Mouse (Mus musculus) lung, postnatal 25 days (tissue): Measurements from ENCODE around the gene Gm21974.
A peak's percentile ranks its signal among the peaks of the same experiment; 100 is the strongest.
"Not testable (repeated sequence)": the region's sequence is repeated elsewhere in the genome, so short reads cannot be mapped to it uniquely, and the experiment has no call there.

Experiments used
- DNase-seq: peaks from one replicate; pipeline ENCODE4 v3.0.0; 2022; ENCODE audit warnings: low spot score

The Gm21974 gene

GRCm38 (mm10) chr7:127915293-127915692 is 20.0 kb upstream of the Gm21974 start:
- no peak for DNase-seq

- DNase-seq = no peak
These were observed 17.7 kb upstream of the Gm21974 start for GRCm38 (mm10) chr7:127912938-127913337.

- DNase-seq = peak; percentile 91
These were observed 17.1 kb upstream of the Gm21974 start, which contains the start of gene Kat8 for GRCm38 (mm10) chr7:127912190-127912871. Gene Kat8, plus strand, starts transcription at chr7:127912516.

GRCm38 (mm10) chr7:127908656-127909055 is 13.4 kb upstream of the Gm21974 start:
- no peak for DNase-seq

- DNase-seq = no peak
These were observed 12.7 kb upstream of the Gm21974 start for GRCm38 (mm10) chr7:127907939-127908338.

- peak; percentile 80 for DNase-seq
These were observed 8.9 kb upstream of the Gm21974 start, which contains the start of gene Bckdk for GRCm38 (mm10) chr7:127903971-127904796. Gene Bckdk, plus strand, starts transcription at chr7:127904082.

GRCm38 (mm10) chr7:127901772-127902171 is 6.5 kb upstream of the Gm21974 start:
- DNase-seq = no peak

GRCm38 (mm10) chr7:127899997-127900396 is 4.7 kb upstream of the Gm21974 start:
- DNase-seq = no peak

- no peak for DNase-seq
These were observed 3.1 kb upstream of the Gm21974 start for GRCm38 (mm10) chr7:127898179-127898956.

- no peak for DNase-seq
These were observed 2.3 kb upstream of the Gm21974 start for GRCm38 (mm10) chr7:127897542-127897941.

- DNase-seq = peak; percentile 60
These were observed 1.1 kb upstream of the Gm21974 start for GRCm38 (mm10) chr7:127896384-127896783.

GRCm38 (mm10) chr7:127895891-127896290 is 637 bp upstream of the Gm21974 start:
- not testable (repeated sequence) for DNase-seq

GRCm38 (mm10) chr7:127894480-127894879 is 774 bp downstream of the Gm21974 start:
- DNase-seq = peak; percentile 24

GRCm38 (mm10) chr7:127890798-127891197 is 4.5 kb downstream of the Gm21974 start, which contains the start of gene Prss53:
Gene Prss53, minus strand, starts transcription at chr7:127890970.
- peak; percentile 31 for DNase-seq

GRCm38 (mm10) chr7:127888821-127889220 is 6.4 kb downstream of the Gm21974 start:
- DNase-seq = no peak

- DNase-seq = no peak
These were observed 7.5 kb downstream of the Gm21974 start for GRCm38 (mm10) chr7:127887781-127888180.

GRCm38 (mm10) chr7:127887191-127887590 is 8.1 kb downstream of the Gm21974 start:
- DNase-seq = no peak

GRCm38 (mm10) chr7:127886551-127886950 is 8.7 kb downstream of the Gm21974 start:
- DNase-seq = no peak

- peak; percentile 63 for DNase-seq
These were observed 9.3 kb downstream of the Gm21974 start for GRCm38 (mm10) chr7:127885951-127886350.

GRCm38 (mm10) chr7:127880431-127880830 is 14.8 kb downstream of the Gm21974 start:
- no peak for DNase-seq

- DNase-seq = no peak
These were observed 16.0 kb downstream of the Gm21974 start for GRCm38 (mm10) chr7:127879301-127879700.
